Mouse (Mus musculus) hindbrain, embryonic 16.5 days (tissue): ENCODE measurements around the gene Cdkl5. TPM values are rescaled to one million over a fixed set of nuclear protein-coding genes. Genes with fewer than 3 reads are reported as not detected.

Experiments
- polyA plus RNA-seq: library from polyadenylated mRNA; unstranded; fragments of >200 nt; fragmentation: Nextera tagmentation; extraction: Ambion mirVana; gene quantifications from 2 replicates; pipeline ENCODE4 v1.2.1, GENCODE M21; 2015

Gene Cdkl5
- polyA plus RNA-seq, 1 experiment from 2014 or later, result 4.9 TPM

Other genes with a start within 250 kb of the Cdkl5 start
- gene Rs1, start 226.7 kb downstream of the Cdkl5 start, polyA plus RNA-seq, result 0.06 TPM in 1 of 2 replicates, not detected in the other
- gene Gja6, start 87.7 kb downstream of the Cdkl5 start, polyA plus RNA-seq, result 0.13 TPM in 1 of 2 replicates, not detected in the other
- gene Scml2, start 122.5 kb upstream of the Cdkl5 start, polyA plus RNA-seq, result 2.6 and 3.5 TPM in 2 replicates